Mouse (Mus musculus): ENCODE data around the gene Usp7. TPM values are rescaled to one million over a fixed set of nuclear protein-coding genes. Genes with fewer than 3 reads are reported as not detected.
A peak's percentile ranks its signal among the peaks of the same experiment; 100 is the strongest.
"Not testable (repeated sequence)": the region's sequence is repeated elsewhere in the genome, so short reads cannot be mapped to it uniquely, and the experiment has no call there.

The Usp7 gene
- total RNA-seq, 1 experiment from 2014 or later, result 104 TPM

GRCm38 (mm10) chr16:8783198-8783913, 8.8 kb downstream of the Usp7 start:
- DNase-seq, result no peak

GRCm38 (mm10) chr16:8781660-8782059, 10.4 kb downstream of the Usp7 start:
- DNase-seq, result no peak

GRCm38 (mm10) chr16:8781191-8781590, 10.9 kb downstream of the Usp7 start:
- DNase-seq, result no peak

GRCm38 (mm10) chr16:8780187-8780586, 11.9 kb downstream of the Usp7 start:
- no peak for DNase-seq

- no peak for DNase-seq
These were observed 13.4 kb downstream of the Usp7 start for GRCm38 (mm10) chr16:8778697-8779096.

GRCm38 (mm10) chr16:8777202-8777601, 14.9 kb downstream of the Usp7 start:
- no peak for DNase-seq

GRCm38 (mm10) chr16:8776634-8777033, 15.5 kb downstream of the Usp7 start:
- DNase-seq, result no peak

- DNase-seq, result no peak
These were observed 21.0 kb downstream of the Usp7 start for GRCm38 (mm10) chr16:8771086-8771485.

- not testable (repeated sequence) for DNase-seq
These were observed 21.8 kb downstream of the Usp7 start for GRCm38 (mm10) chr16:8770342-8770741.

GRCm38 (mm10) chr16:8769466-8769865, 22.6 kb downstream of the Usp7 start:
- no peak for DNase-seq

- DNase-seq, result peak; percentile 86
These were observed 23.0 kb downstream of the Usp7 start for GRCm38 (mm10) chr16:8769065-8769464.

GRCm38 (mm10) chr16:8768588-8768987, 23.5 kb downstream of the Usp7 start:
- no peak for DNase-seq

- no peak for DNase-seq
These were observed 24.0 kb downstream of the Usp7 start for GRCm38 (mm10) chr16:8768071-8768470.

- DNase-seq, result no peak
These were observed 24.7 kb downstream of the Usp7 start for GRCm38 (mm10) chr16:8767133-8768052.

- no peak for DNase-seq
These were observed 25.9 kb downstream of the Usp7 start for GRCm38 (mm10) chr16:8766196-8766595.

- no peak for DNase-seq
These were observed 27.8 kb downstream of the Usp7 start for GRCm38 (mm10) chr16:8764124-8764907.

- no peak for DNase-seq
These were observed 29.1 kb downstream of the Usp7 start for GRCm38 (mm10) chr16:8763028-8763427.

GRCm38 (mm10) chr16:8761894-8762293, 30.2 kb downstream of the Usp7 start:
- no peak for DNase-seq

GRCm38 (mm10) chr16:8761005-8761404, 31.1 kb downstream of the Usp7 start:
- no peak for DNase-seq

GRCm38 (mm10) chr16:8758979-8759378, 33.1 kb downstream of the Usp7 start:
- no peak for DNase-seq

- DNase-seq, result no peak
These were observed 33.9 kb downstream of the Usp7 start for GRCm38 (mm10) chr16:8758193-8758592.

GRCm38 (mm10) chr16:8757586-8757985, 34.5 kb downstream of the Usp7 start:
- DNase-seq, result not testable (repeated sequence)

GRCm38 (mm10) chr16:8752334-8752733, 39.8 kb downstream of the Usp7 start:
- no peak for DNase-seq

Data from adrenal gland, postnatal 14 days (tissue).